Mouse (Mus musculus) bone marrow, adult 2 months (tissue): ENCODE results near the gene Treml4. TPM values are rescaled to one million over a fixed set of nuclear protein-coding genes. Genes with fewer than 3 reads are reported as not detected.

Experiments used
- H3K27ac ChIP-seq: fragments of 200-500 bp; 2 replicates; pipeline ENCODE4 v1.5.1; 2012; ENCODE audit warnings: low read depth, mild to moderate bottlenecking, control low read depth, inconsistent platforms, low read length; ENCODE audit not compliant: control insufficient read depth, poor library complexity, insufficient read depth
- H3K4me1 ChIP-seq: fragments of 200-500 bp; 2 replicates; pipeline ENCODE4 v1.6.1; 2011; ENCODE audit warnings: low read length; ENCODE audit not compliant: control insufficient read depth, insufficient read depth
- H3K4me3 ChIP-seq: fragments of 200-500 bp; replicated peaks from 2 replicates; pipeline ENCODE3; 2011; ENCODE audit warnings: mild to moderate bottlenecking, low read depth, low read length, control low read depth; ENCODE audit not compliant: control insufficient read depth
- CTCF ChIP-seq: fragments of 200-500 bp; IDR thresholded peaks from 2 replicates; pipeline ENCODE4 v1.5.1; 2011; ENCODE audit warnings: low read length, control low read depth; ENCODE audit not compliant: control insufficient read depth, insufficient read depth
- POLR2A ChIP-seq: fragments of 200-500 bp; IDR thresholded peaks from 2 replicates; pipeline ENCODE4 v1.6.1; 2011; ENCODE audit warnings: low read depth, mild to moderate bottlenecking, control low read depth, low read length, borderline replicate concordance; ENCODE audit not compliant: control insufficient read depth
- WGBS: fragments of 180-500 bp; shearing (Covaris S2); methylation state at CpG from one replicate; pipeline ENCODE4 v1.1.7; 2018; 5-methylcytosine and 5-hydroxymethylcytosine counted together
- polyA plus RNA-seq: library from polyadenylated mRNA; stranded (reverse); fragments of >200 nt; gene quantifications from 2 replicates; pipeline ENCODE4 v1.2.4, GENCODE M21; 2011; ENCODE audit warnings: low replicate concordance; ENCODE audit not compliant: missing spikeins, insufficient read depth, insufficient read length

Gene Treml4
- polyA plus RNA-seq = 5.4 and 21.2 TPM in 2 replicates

GRCm38 (mm10) chr17:48263741-48264362, at the start of gene Treml4:
Treml4 (plus strand) TSS chr17:48264295.
- 54% methylated on average over 3 of the region's 3 CpGs for WGBS
- H3K4me1 ChIP-seq = peaks cover 4% of the 10 kb centered on the region; the same call in 1 of the 2 replicates
- H3K4me3 ChIP-seq = no peak within 1 kb of the TSS
- peak within 1 kb of the TSS; percentile 40; the same call in 1 of the 2 replicates for H3K27ac ChIP-seq
- TF ChIP-seq POLR2A (no peak), CTCF (no peak)

- WGBS = 80% methylated on average over 1 of the region's 1 CpGs
- Histone ChIP-seq H3K4me3 (no peak overlapping the region), H3K27ac (no peak overlapping the region), H3K4me1 (no peaks in the 10 kb centered on the region; the same call in 1 of the 2 replicates)
- TF ChIP-seq CTCF (no peak), POLR2A (no peak)
Observed at GRCm38 (mm10) chr17:48215429-48215828, 48.7 kb upstream of the Treml4 start.

GRCm38 (mm10) chr17:48230680-48231079, 33.4 kb upstream of the Treml4 start:
- H3K4me3 ChIP-seq = no peak overlapping the region

GRCm38 (mm10) chr17:48232518-48232917, 31.6 kb upstream of the Treml4 start, which contains the start of gene Trem1:
Trem1 (plus strand) TSS chr17:48232768.
- peak within 1 kb of the TSS; percentile 80 for H3K27ac ChIP-seq
- H3K4me3 ChIP-seq = peak within 1 kb of the TSS; percentile 62
- TF ChIP-seq CTCF = no peak
- no peak for TF ChIP-seq POLR2A
- WGBS = 21% methylated on average over 6 of the region's 6 CpGs
- H3K4me1 ChIP-seq = peaks cover 11% of the 10 kb centered on the region

More at GRCm38 (mm10) chr17:48230680-48231079, 33.4 kb upstream of the Treml4 start:
- TF ChIP-seq CTCF = no peak
- no peak for TF ChIP-seq POLR2A
- 9% methylated on average over 7 of the region's 7 CpGs for WGBS
- H3K27ac ChIP-seq = peak overlapping the region; percentile 63
- H3K4me1 ChIP-seq = peaks cover 11% of the 10 kb centered on the region

GRCm38 (mm10) chr17:48233789-48234188, 30.3 kb upstream of the Treml4 start:
- 82% methylated on average over 4 of the region's 4 CpGs for WGBS
- H3K27ac ChIP-seq = no peak overlapping the region
- H3K4me1 ChIP-seq = peaks cover 11% of the 10 kb centered on the region
- H3K4me3 ChIP-seq = peak overlapping the region; percentile 33
- TF ChIP-seq CTCF = no peak
- no peak for TF ChIP-seq POLR2A

GRCm38 (mm10) chr17:48234550-48234949, 29.5 kb upstream of the Treml4 start:
- Histone ChIP-seq H3K4me1 (peaks cover 11% of the 10 kb centered on the region), H3K27ac (no peak overlapping the region), H3K4me3 (no peak overlapping the region)
- WGBS = 40% methylated on average over 5 of the region's 5 CpGs
- no peak for TF ChIP-seq POLR2A
- no peak for TF ChIP-seq CTCF

GRCm38 (mm10) chr17:48235773-48236370, 28.2 kb upstream of the Treml4 start:
- Histone ChIP-seq H3K27ac (no peak overlapping the region), H3K4me3 (no peak overlapping the region), H3K4me1 (peaks cover 9% of the 10 kb centered on the region)
- 61% methylated on average over 4 of the region's 4 CpGs for WGBS
- no peak for TF ChIP-seq CTCF
- no peak for TF ChIP-seq POLR2A

- H3K4me1 ChIP-seq = peaks cover 8% of the 10 kb centered on the region
- 86% methylated on average over 8 of the region's 8 CpGs for WGBS
- H3K4me3 ChIP-seq = no peak overlapping the region
- H3K27ac ChIP-seq = no peak overlapping the region
- TF ChIP-seq POLR2A = no peak
- no peak for TF ChIP-seq CTCF
Observed at GRCm38 (mm10) chr17:48237621-48238020, 26.5 kb upstream of the Treml4 start.
